Mouse (Mus musculus): Measurements from ENCODE around the gene Sgip1. TPM values are rescaled to one million over a fixed set of nuclear protein-coding genes. Genes with fewer than 3 reads are reported as not detected.

Gene Sgip1
- total RNA-seq, 2 experiments from 2014 or later: 4.2 to 5.3 TPM

DNA sequence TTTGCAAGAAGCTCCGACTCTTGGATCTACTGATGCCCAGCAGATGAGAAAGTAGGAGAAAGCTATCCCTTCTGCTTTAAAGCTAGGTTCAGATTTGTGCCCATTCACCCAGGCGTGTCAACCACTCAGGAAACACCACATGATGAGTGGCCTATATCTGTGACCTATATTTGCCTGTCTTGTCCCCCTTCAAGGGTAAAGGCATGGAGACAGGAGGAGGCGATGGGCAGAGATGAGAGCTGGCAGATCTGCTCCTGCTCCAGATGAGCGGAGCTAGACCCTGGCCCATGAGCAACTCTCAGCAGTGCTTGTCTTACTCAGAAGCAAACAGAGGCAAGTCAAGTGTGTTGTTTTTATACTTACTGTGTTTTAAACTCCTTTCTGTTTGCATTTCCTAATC lies 269.6 kb downstream of the Sgip1 start:
- ATAC-seq (replicated peaks; ENCODE audit: poor library complexity): no peak

DNA sequence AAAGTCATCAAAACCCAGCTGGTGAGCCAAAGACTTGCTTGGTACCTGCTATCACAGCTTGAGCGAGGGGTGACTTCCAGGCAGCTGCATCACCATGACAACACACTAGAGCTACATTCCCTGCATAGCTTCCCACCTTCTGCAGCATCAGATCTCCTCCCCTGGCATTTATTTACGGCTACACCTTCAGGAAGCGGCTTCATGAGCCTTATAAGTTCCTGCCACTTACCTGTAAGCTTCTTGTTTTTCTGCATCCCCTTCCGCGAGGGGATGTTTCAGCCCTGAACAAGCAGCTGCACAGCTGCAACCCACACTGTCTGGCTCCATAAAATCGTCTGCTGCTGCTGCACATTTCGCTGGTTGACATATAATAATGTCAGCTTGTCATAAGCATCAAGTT lies 270.7 kb downstream of the Sgip1 start:
- no peak for ATAC-seq (replicated peaks; ENCODE audit: poor library complexity)

DNA sequence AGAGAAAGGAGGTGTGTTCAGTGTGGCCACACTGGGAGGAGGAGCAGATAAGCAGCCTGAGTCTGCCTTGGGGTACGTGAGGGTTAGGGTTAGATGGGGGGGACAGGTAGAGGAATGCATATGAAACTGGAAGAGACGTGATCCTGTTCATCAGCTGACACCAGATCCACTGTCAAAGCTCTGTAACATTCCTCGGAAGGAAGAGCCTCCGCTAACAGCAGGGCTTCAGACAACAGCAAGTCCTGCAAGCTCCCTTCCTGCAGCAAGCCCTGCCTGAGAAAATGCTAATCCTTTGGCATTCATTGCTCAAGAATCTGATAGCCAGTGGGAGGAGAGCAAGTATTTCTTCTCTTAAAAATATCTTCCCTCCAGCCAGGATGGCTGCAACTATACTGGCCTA lies 272.4 kb downstream of the Sgip1 start:
- no peak for ATAC-seq (replicated peaks; ENCODE audit: poor library complexity)

Other genes starting within 250 kb of the Sgip1 start
- gene Tctex1d1, start 237.3 kb downstream of the Sgip1 start, total RNA-seq (2015): 16.7 and 17.0 TPM in 2 replicates
- 10.2 and 15.9 TPM in 2 replicates for gene Tctex1d1, start 237.3 kb downstream of the Sgip1 start, total RNA-seq (2017)